ENCODE assay signal across 18 mouse cellular contexts in genomic region chr11:96502948-96503347, GRCm38 (mm10).
"Had no signal": no experiment of that assay in that cellular context is flagged by ENCODE, and none has a peak within 500 bp of the region (broad histone marks: within the 10 kb centered on the region; RNA-seq: fewer than 3 reads in every experiment).

No protein-coding gene starts in this region.

- DNase-seq: midbrain, embryonic 14.5 days; retina, postnatal 1 day; right cerebral cortex, adult 18-20 months; right cerebral cortex, postnatal 25 days; right cerebral cortex, postnatal 4 days; spleen, adult 18-20 months; thymus, adult 18-20 months; thymus, postnatal 14 days; thymus, postnatal 36 days had no signal

- H3K27me3 ChIP-seq: neural tube, embryonic 13.5 days; neural tube, embryonic 15.5 days had no signal

- H3K9me3 ChIP-seq: limb, embryonic 15.5 days; liver, embryonic 12.5 days; midbrain, embryonic 10.5 days; midbrain, embryonic 12.5 days; neural tube, embryonic 13.5 days; neural tube, embryonic 15.5 days had no signal

- H3K36me3 ChIP-seq: limb, embryonic 15.5 days; liver, embryonic 12.5 days; midbrain, embryonic 10.5 days; midbrain, embryonic 12.5 days; neural tube, embryonic 13.5 days; neural tube, embryonic 15.5 days had no signal

- H3K4me1 ChIP-seq: limb, embryonic 15.5 days; liver, embryonic 12.5 days; neural tube, embryonic 15.5 days had no signal

- H3K9ac ChIP-seq: limb, embryonic 15.5 days; liver, embryonic 12.5 days; liver, embryonic 14.5 days; midbrain, embryonic 12.5 days; neural tube, embryonic 13.5 days; neural tube, embryonic 15.5 days had no signal

- ATAC-seq: liver, embryonic 12.5 days; midbrain, embryonic 16.5 days had no signal

- H3K4me3 ChIP-seq: limb, embryonic 15.5 days; liver, embryonic 12.5 days; midbrain, embryonic 10.5 days; midbrain, embryonic 12.5 days; myocyte; neural tube, embryonic 13.5 days; neural tube, embryonic 15.5 days had no signal

- H3K27ac ChIP-seq: limb, embryonic 15.5 days; liver, embryonic 12.5 days; liver, embryonic 14.5 days; midbrain, embryonic 10.5 days; midbrain, embryonic 12.5 days; neural tube, embryonic 13.5 days; neural tube, embryonic 15.5 days had no signal

- H3K4me2 ChIP-seq: limb, embryonic 15.5 days; liver, embryonic 12.5 days; midbrain, embryonic 12.5 days; neural tube, embryonic 13.5 days; neural tube, embryonic 15.5 days had no signal
